Mouse (Mus musculus) c-Kit-positive CD71-positive TER-119-negative erythroid progenitor cells, embryonic 14.5 days (primary cell): ENCODE results near the gene Fgfr2.
"Not testable (repeated sequence)": the region's sequence is repeated elsewhere in the genome, so short reads cannot be mapped to it uniquely, and the experiment has no call there.

Experiments used
- DNase-seq: peaks from one replicate; pipeline ENCODE4 v3.0.0-alpha.2; 2013; ENCODE audit warnings: low read depth

Gene Fgfr2

GRCm38 (mm10) chr7:130634259-130634871 is 2488.8 kb downstream of the Fgfr2 start:
- DNase-seq, result no peak

- no peak for DNase-seq
Observed at GRCm38 (mm10) chr7:130632379-130632732, 2490.8 kb downstream of the Fgfr2 start.

GRCm38 (mm10) chr7:130631553-130632378 is 2491.4 kb downstream of the Fgfr2 start:
- DNase-seq, result no peak

GRCm38 (mm10) chr7:130630956-130631355 is 2492.2 kb downstream of the Fgfr2 start:
- DNase-seq, result no peak

GRCm38 (mm10) chr7:130629999-130630398 is 2493.2 kb downstream of the Fgfr2 start:
- no peak for DNase-seq

GRCm38 (mm10) chr7:130628601-130629000 is 2494.5 kb downstream of the Fgfr2 start:
- DNase-seq, result no peak

GRCm38 (mm10) chr7:130625361-130625760 is 2497.8 kb downstream of the Fgfr2 start:
- DNase-seq, result no peak

GRCm38 (mm10) chr7:130624299-130624698 is 2498.9 kb downstream of the Fgfr2 start:
- DNase-seq, result no peak

GRCm38 (mm10) chr7:130622359-130622758 is 2500.8 kb downstream of the Fgfr2 start:
- no peak for DNase-seq

GRCm38 (mm10) chr7:130621953-130622352 is 2501.2 kb downstream of the Fgfr2 start:
- DNase-seq, result no peak

- no peak for DNase-seq
Observed at GRCm38 (mm10) chr7:130621068-130621467, 2502.1 kb downstream of the Fgfr2 start.

- DNase-seq, result no peak
Observed at GRCm38 (mm10) chr7:130617591-130617990, 2505.6 kb downstream of the Fgfr2 start.

- no peak for DNase-seq
Observed at GRCm38 (mm10) chr7:130613973-130614372, 2509.2 kb downstream of the Fgfr2 start.

GRCm38 (mm10) chr7:130606958-130607357 is 2516.2 kb downstream of the Fgfr2 start:
- no peak for DNase-seq

- DNase-seq, result no peak
Observed at GRCm38 (mm10) chr7:130605111-130605510, 2518.0 kb downstream of the Fgfr2 start.

- no peak for DNase-seq
Observed at GRCm38 (mm10) chr7:130604390-130604789, 2518.8 kb downstream of the Fgfr2 start.

GRCm38 (mm10) chr7:130603556-130603955 is 2519.6 kb downstream of the Fgfr2 start:
- DNase-seq, result no peak

GRCm38 (mm10) chr7:130602804-130603203 is 2520.3 kb downstream of the Fgfr2 start:
- DNase-seq, result no peak

GRCm38 (mm10) chr7:130600546-130600945 is 2522.6 kb downstream of the Fgfr2 start:
- no peak for DNase-seq

- DNase-seq, result no peak
Observed at GRCm38 (mm10) chr7:130600074-130600473, 2523.1 kb downstream of the Fgfr2 start.

GRCm38 (mm10) chr7:130597546-130597945 is 2525.6 kb downstream of the Fgfr2 start:
- no peak for DNase-seq

GRCm38 (mm10) chr7:130596079-130596855 is 2526.9 kb downstream of the Fgfr2 start:
- not testable (repeated sequence) for DNase-seq
